Mouse (Mus musculus): ENCODE measurements around the gene Greb1.

The Greb1 gene

DNA sequence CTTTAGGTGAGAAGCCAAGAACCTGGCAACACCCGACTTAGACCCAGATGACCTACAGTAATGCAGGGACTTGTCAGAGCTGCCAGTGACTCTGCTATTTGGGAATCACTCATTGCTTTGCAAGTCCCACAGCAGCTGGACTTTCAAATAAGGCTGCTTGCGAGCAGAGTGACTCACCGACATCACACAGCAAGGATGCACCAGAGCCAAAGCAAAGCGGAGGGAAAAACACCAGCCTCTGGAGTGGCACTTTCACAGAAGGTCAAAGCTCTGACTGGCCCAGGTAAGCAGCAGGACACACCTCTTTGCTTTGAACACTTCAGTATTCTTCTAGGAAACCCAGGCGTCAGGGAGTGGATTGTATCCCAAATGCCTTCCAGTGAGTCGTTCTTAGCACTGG is 164.9 kb downstream of the Greb1 start:
- no peak for DNase-seq (ENCODE audit: low read depth, low spot score)

DNA sequence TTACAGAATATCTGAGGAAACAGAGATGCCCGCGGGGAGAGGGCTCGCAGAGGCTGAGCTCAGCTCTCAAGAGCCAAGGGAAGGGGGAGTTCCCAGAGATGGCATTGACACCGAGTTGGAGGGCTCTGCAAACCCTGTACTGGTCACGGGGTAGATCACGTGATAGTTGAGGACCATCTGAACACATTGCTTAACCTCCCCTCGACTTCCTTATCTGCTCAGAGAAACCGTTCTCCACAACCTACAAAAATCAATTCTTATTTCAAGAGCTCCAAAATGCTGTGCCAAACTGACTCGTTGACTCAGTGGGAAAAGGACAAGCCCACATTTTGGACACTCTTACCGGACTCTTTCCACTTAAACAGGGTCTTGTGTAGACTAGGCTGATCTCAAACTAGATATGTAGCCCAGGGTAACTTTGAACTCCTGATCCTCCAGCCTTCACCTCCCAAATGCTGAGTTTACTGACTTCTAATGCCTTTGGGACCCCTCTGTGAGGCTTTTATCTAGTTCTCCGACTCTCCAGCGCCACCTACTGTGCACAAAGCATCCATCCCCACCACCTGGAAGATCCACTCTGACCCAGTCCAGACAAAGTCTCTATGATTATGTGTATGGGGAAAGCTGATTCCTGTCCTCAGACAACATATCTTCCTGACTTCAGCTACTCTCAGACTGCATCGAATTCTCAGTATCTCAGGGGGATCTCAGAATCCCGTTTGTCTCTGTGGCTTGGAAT is 166.4 kb downstream of the Greb1 start:
- peak; percentile 51 for DNase-seq (ENCODE audit: low read depth, low spot score)

DNA sequence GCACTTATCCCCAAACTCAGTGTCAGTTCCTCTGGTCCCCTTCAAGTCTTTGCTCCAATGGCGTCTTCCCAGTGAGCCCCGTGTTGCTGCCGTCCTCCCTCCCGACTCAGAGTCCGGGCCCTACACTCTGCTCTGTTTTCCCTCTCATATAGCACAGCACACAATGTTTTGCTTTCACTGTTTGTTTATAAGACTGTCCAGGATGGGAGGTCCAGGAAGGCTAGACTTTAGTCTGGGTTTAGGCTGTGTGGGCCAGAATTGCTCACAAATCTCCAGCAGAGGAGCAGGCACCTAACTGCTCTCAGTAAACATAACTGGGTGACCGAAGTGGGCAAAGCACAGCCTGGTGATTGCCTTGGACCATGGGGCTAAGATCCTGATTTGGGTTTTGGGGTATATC is 167.5 kb downstream of the Greb1 start:
- no peak for DNase-seq (ENCODE audit: low read depth, low spot score)

DNA sequence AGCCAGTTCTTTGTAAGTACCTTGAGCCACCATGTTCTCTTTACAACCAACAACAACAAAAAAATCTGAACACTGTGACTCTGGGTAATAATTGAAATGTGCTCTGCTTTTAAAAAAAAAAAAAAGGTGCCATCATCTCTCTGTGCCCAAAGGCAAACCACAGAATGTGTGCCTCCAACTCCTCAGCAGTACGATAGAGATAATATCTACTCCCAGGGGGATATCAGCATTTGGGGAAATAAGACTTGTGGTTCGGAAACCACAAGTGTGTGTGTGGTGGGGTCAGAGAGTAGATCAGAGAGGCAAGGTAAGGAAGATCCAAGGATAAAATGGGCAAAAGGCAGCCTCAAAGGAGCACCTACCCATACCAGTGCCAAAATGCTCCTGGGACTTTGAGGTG is 169.3 kb downstream of the Greb1 start:
- DNase-seq (ENCODE audit: low read depth, low spot score): no peak

DNA sequence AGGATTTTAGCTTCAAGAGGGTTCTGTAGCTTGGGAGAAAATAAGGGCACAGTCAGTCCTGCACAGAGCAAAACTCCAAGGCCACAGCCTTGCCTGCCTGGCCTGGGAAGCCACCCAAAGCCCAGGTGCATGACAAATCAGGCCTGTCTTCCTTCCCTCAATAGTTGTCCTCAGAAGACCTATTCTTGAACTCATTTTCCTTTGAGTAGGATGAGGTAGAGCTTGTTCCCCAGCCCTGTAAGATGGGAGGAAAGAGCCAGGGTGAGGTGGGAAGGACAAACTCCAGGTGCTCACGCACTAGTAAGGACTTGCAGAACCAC is 169.9 kb downstream of the Greb1 start:
- DNase-seq (ENCODE audit: low read depth, low spot score): no peak

DNA sequence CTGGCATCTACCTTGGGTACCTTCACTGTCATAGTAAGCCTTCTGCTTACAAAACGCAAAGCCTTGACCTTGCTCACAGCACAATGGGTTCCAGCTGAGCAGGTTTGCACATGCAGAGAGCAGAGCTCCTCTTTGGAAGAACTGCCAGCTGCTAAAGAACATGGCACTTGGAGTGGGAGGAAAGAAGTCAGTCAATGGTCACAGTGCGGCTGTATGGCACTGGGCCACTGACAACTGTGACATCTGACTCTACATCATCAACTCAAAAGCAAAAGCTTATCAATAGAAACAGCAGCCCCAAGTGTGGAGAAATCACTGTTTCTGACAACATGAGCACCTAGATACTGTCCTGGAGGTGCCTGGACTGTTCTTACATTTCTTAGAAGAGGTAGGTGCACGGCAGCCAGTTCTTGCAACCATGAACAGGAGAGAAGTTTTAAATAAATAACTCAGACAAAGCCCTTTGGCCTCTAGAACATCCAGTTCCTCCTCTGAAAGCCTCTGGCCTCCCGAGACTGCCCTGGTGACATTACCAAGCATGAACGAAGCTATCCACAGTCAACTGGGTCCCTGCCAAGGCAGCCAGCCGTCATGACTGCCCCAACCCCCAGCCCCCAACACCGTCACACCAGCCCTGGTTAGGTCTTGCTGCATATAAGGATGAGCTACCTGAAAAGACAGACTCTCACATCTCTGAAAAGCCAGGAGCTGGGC is 170.4 kb downstream of the Greb1 start:
- DNase-seq (ENCODE audit: low read depth, low spot score): no peak

All from embryo, embryonic 11.5 days (tissue).